Comparison of ENCODE assay signal across 11 mouse cellular contexts in the genomic region with DNA sequence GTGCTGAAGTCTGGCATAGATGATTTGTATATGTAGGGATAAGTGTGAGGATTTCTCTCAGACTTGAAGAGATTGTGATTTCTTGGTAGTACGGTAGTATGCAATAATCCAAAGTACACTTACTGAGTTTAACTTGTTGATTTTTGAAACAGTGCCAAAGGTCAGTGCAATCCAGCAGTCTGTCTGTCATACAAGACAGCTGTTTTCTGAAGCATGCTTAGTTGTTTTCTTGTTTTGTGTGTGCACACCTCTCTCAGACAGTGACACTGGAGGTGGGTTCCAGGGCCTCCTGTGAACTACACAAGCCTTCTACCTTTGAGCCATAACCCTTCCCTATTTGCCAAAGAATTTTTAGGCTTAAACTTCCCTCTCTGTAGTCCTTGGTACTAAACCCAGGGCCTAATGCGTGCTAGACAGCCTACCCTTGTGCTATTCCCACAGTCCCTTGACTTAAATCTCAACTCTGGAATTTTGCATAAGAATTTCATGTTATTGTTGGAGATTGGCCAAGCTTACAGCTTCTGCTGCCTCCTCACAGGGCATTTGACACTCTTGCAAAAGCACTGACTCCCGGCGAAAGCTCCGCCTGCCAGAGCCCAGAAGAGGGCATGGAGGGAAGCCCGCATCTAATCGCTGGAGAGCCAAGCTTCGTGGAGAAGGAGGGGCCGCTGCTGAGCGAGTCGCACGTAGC. TPM values are rescaled to one million over a fixed set of nuclear protein-coding genes. Genes with fewer than 3 reads are reported as not detected.
DNase-seq lines count a peak whose midpoint lies in the region; ATAC-seq and TF ChIP-seq lines count a peak whose summit lies in the region.
"Had no signal": no experiment of that assay in that cellular context is flagged by ENCODE, and none has a peak within 500 bp of the region (broad histone marks: within the 10 kb centered on the region; RNA-seq: fewer than 3 reads in every experiment).

No protein-coding gene starts in this region.

- no peak for TF ChIP-seq CTCF in liver, adult 2 months (IDR thresholded peaks at IDR 0.05; ENCODE audit: low read depth, low read length)

- WGBS in liver, adult 2 months, result 23% methylated on average over 12 of the region's 12 CpGs
- 80% methylated on average over 12 of the region's 12 CpGs for WGBS in liver, embryonic 11.5 days
- WGBS in hindbrain, embryonic 14.5 days, result 27% methylated on average over 12 of the region's 12 CpGs
- WGBS in midbrain, embryonic 13.5 days, result 21% methylated on average over 12 of the region's 12 CpGs

- intact Hi-C loops in gastrocnemius, postnatal 36 days (cut with DNase I), result no loop called here

- TF ChIP-seq POLR2A in liver, adult 2 months (IDR thresholded peaks at IDR 0.05; ENCODE audit: extremely low read depth, insufficient read depth, low read length), result no peak

- H3K4me3 ChIP-seq in liver, adult 2 months (ENCODE audit: insufficient read depth, low read depth, low read length), result no peak overlapping the region
- no peak overlapping the region for H3K4me3 ChIP-seq in liver, embryonic 11.5 days (ENCODE audit: low read depth, low read length)
- H3K4me3 ChIP-seq in hindbrain, embryonic 14.5 days (replicated peaks; ENCODE audit: low read length), result no peak overlapping the region
- H3K4me3 ChIP-seq in midbrain, embryonic 13.5 days (replicated peaks), result 0 out of 2 replicates have a peak overlapping the region, but pooled peaks have one; percentile 2

- no peak for ATAC-seq in liver, embryonic 11.5 days (replicated peaks; ENCODE audit: low FRiP score)
- no peak for ATAC-seq in hindbrain, embryonic 14.5 days (ENCODE audit: low FRiP score)
- no peak; the same call in 1 of the 2 replicates for ATAC-seq in midbrain, embryonic 13.5 days

- H3K27me3 ChIP-seq in liver, adult 2 months (ENCODE audit: control insufficient read depth, insufficient read depth, low read length), result no peaks in the 10 kb centered on the region
- H3K27me3 ChIP-seq in liver, embryonic 11.5 days (replicated peaks; ENCODE audit: control insufficient read depth, insufficient read depth, low read length), result no peaks in the 10 kb centered on the region
- no peaks in the 10 kb centered on the region for H3K27me3 ChIP-seq in hindbrain, embryonic 14.5 days (ENCODE audit: control insufficient read depth, insufficient read depth, low read length)
- no peaks in the 10 kb centered on the region for H3K27me3 ChIP-seq in midbrain, embryonic 13.5 days

- H3K9ac ChIP-seq in liver, adult 2 months (ENCODE audit: low read depth, low read length), result no peak overlapping the region
- no peak overlapping the region for H3K9ac ChIP-seq in liver, embryonic 11.5 days (ENCODE audit: low read depth, low read length)
- no peak overlapping the region for H3K9ac ChIP-seq in hindbrain, embryonic 14.5 days
- no peak overlapping the region for H3K9ac ChIP-seq in midbrain, embryonic 13.5 days (replicated peaks)

- no peaks in the 10 kb centered on the region; the same call in 1 of the 2 replicates for H3K9me3 ChIP-seq in liver, embryonic 11.5 days (ENCODE audit: control insufficient read depth, low read length)
- H3K9me3 ChIP-seq in hindbrain, embryonic 14.5 days (ENCODE audit: control insufficient read depth, low read length), result no peaks in the 10 kb centered on the region
- H3K9me3 ChIP-seq in midbrain, embryonic 13.5 days, result no peaks in the 10 kb centered on the region

- H3K4me2 ChIP-seq in liver, embryonic 11.5 days, result no peak overlapping the region
- H3K4me2 ChIP-seq in hindbrain, embryonic 14.5 days (replicated peaks), result 0 out of 2 replicates have a peak overlapping the region, but pooled peaks have one; percentile 10
- peak overlapping the region; percentile 23; the same call in 1 of the 2 replicates for H3K4me2 ChIP-seq in midbrain, embryonic 13.5 days (replicated peaks)

- H3K27ac ChIP-seq in liver, adult 2 months (replicated peaks; ENCODE audit: insufficient read depth, low read depth, low read length), result peak overlapping the region; percentile 78
- no peak overlapping the region for H3K27ac ChIP-seq in liver, embryonic 11.5 days (ENCODE audit: low read depth, low read length)
- no peak overlapping the region for H3K27ac ChIP-seq in hindbrain, embryonic 14.5 days
- H3K27ac ChIP-seq in midbrain, embryonic 13.5 days, result 0 out of 2 replicates have a peak overlapping the region, but pooled peaks have one; percentile 4
- H3K27ac ChIP-seq: macrophage had no signal

- H3K79me2 ChIP-seq in liver, adult 2 months (ENCODE audit: control insufficient read depth, insufficient read depth, low read length), result no peaks in the 10 kb centered on the region

- peaks cover 3% of the 10 kb centered on the region; the same call in 1 of the 2 replicates for H3K4me1 ChIP-seq in liver, adult 2 months (ENCODE audit: control insufficient read depth, insufficient read depth, low read length)
- H3K4me1 ChIP-seq in liver, embryonic 11.5 days (replicated peaks; ENCODE audit: control insufficient read depth, insufficient read depth, low read length), result no peaks in the 10 kb centered on the region
- peaks cover 18% of the 10 kb centered on the region; the same call in 1 of the 2 replicates for H3K4me1 ChIP-seq in hindbrain, embryonic 14.5 days (replicated peaks; ENCODE audit: control insufficient read depth, insufficient read depth, low read length)
- peaks cover 24% of the 10 kb centered on the region for H3K4me1 ChIP-seq in midbrain, embryonic 13.5 days (replicated peaks)

- H3K36me3 ChIP-seq in liver, adult 2 months (ENCODE audit: control insufficient read depth, insufficient read depth, low read length), result peaks cover 53% of the 10 kb centered on the region
- H3K36me3 ChIP-seq in liver, embryonic 11.5 days (ENCODE audit: control insufficient read depth, insufficient read depth, low read length), result peaks cover 40% of the 10 kb centered on the region
- H3K36me3 ChIP-seq in hindbrain, embryonic 14.5 days (replicated peaks; ENCODE audit: control insufficient read depth, insufficient read depth), result peaks cover 81% of the 10 kb centered on the region
- peaks cover 55% of the 10 kb centered on the region for H3K36me3 ChIP-seq in midbrain, embryonic 13.5 days

- DNase-seq in adrenal gland, postnatal 14 days, result peak; percentile 19
- no peak for DNase-seq in adrenal gland, postnatal 4 days (ENCODE audit: low spot score in 2 of 2)
- peak; percentile 93 for DNase-seq in liver, adult 2 months (ENCODE audit: extremely low read depth, low read depth, low spot score)
- no peak for DNase-seq in liver, embryonic 11.5 days (ENCODE audit: low spot score)
- DNase-seq in hindbrain, embryonic 14.5 days (ENCODE audit: low spot score), result no peak
- DNase-seq in retina, embryonic 14.5 days (ENCODE audit: low spot score), result no peak
- no peak for DNase-seq in gastrocnemius, postnatal 36 days
- DNase-seq: cerebellum, adult 9-11 months; thymus, adult 18-20 months had no signal

RNA-seq across cellular contexts. Expression of gene Nr2c1, which starts 23.8 kb away (rescaled TPM):
- total RNA-seq in adrenal gland, postnatal 14 days (2021), result 13.2 and 14.0 TPM in 2 replicates
- 10 to 100 TPM; 16.3 to 18.0 TPM for total RNA-seq in adrenal gland, postnatal 4 days (2021)
- 6.4 and 8.3 TPM in 2 replicates for total RNA-seq in liver, adult 2 months (2014; rRNA removed)
- polyA plus RNA-seq in liver, adult 2 months (2012; rRNA removed), result 3.4 and 3.7 TPM in 2 replicates
- polyA plus RNA-seq in liver, embryonic 11.5 days (2014; fragmentation: Nextera tagmentation; extraction: Ambion mirVana), result 6.4 and 7.4 TPM in 2 replicates
- polyA plus RNA-seq in hindbrain, embryonic 14.5 days (2014; fragmentation: Nextera tagmentation; extraction: Ambion mirVana), result 7.0 and 8.0 TPM in 2 replicates
- polyA plus RNA-seq in midbrain, embryonic 13.5 days (2015; fragmentation: Nextera tagmentation; extraction: Ambion mirVana), result 9.5 and 10.0 TPM in 2 replicates
- 1 to 10 TPM; 5.5 to 7.4 TPM for total RNA-seq in gastrocnemius, postnatal 36 days (2021)

RNA-seq across cellular contexts. Expression of gene Ndufa12, which starts 26.9 kb away (rescaled TPM):
- 479 and 503 TPM in 2 replicates for total RNA-seq in adrenal gland, postnatal 14 days (2021)
- 100 to 1,000 TPM; 260 to 285 TPM for total RNA-seq in adrenal gland, postnatal 4 days (2021)
- total RNA-seq in liver, adult 2 months (2014; rRNA removed), result 205 and 237 TPM in 2 replicates
- polyA plus RNA-seq in liver, adult 2 months (2012; rRNA removed), result 74.6 and 83.6 TPM in 2 replicates
- 419 and 432 TPM in 2 replicates for polyA plus RNA-seq in liver, embryonic 11.5 days (2014; fragmentation: Nextera tagmentation; extraction: Ambion mirVana)
- polyA plus RNA-seq in hindbrain, embryonic 14.5 days (2014; fragmentation: Nextera tagmentation; extraction: Ambion mirVana), result 424 and 441 TPM in 2 replicates
- polyA plus RNA-seq in midbrain, embryonic 13.5 days (2015; fragmentation: Nextera tagmentation; extraction: Ambion mirVana), result 352 and 366 TPM in 2 replicates
- 100 to 1,000 TPM; 584 to 606 TPM for total RNA-seq in gastrocnemius, postnatal 36 days (2021)

Comparison
In these comparisons a context has a peak if more than half of its experiments do, and no peak if none do; other contexts are left out.
1. DNase-seq: peak in adrenal gland, postnatal 14 days (single experiment) and liver, adult 2 months (single experiment); none in adrenal gland, postnatal 4 days (0 of 2), liver, embryonic 11.5 days (single experiment), hindbrain, embryonic 14.5 days (single experiment), retina, embryonic 14.5 days (single experiment) and gastrocnemius, postnatal 36 days (0 of 2).
2. H3K27ac ChIP-seq: peak in liver, adult 2 months (single experiment) and midbrain, embryonic 13.5 days (single experiment); none in liver, embryonic 11.5 days (single experiment) and hindbrain, embryonic 14.5 days (single experiment).